Mouse (Mus musculus): Measurements from ENCODE around the gene Nck1. TPM values are rescaled to one million over a fixed set of nuclear protein-coding genes. Genes with fewer than 3 reads are reported as not detected.

Nck1 gene
- total RNA-seq, 2 experiments from 2014 or later = 33.1 to 35.6 TPM

GRCm38 (mm10) chr9:100486431-100486830 lies 59.5 kb downstream of the Nck1 start, which contains the start of gene Il20rb:
TSS of gene Il20rb (minus strand) at chr9:100486788.
- H3K27ac ChIP-seq = no peak within 1 kb of the TSS
- no peak for TF ChIP-seq CTCF (IDR thresholded peaks at IDR 0.05)
- intact Hi-C loops (cut with DNase I) = no loop called here

GRCm38 (mm10) chr9:100483318-100483717 lies 62.6 kb downstream of the Nck1 start:
- no peak for DNase-seq (ENCODE audit: extremely low spot score in 1 of 2, low spot score in 2 of 2)
- intact Hi-C loops (cut with DNase I) = no loop called here
- TF ChIP-seq CTCF (IDR thresholded peaks at IDR 0.05) = no peak
- Histone ChIP-seq H3K4me3 (no peak overlapping the region), H3K27ac (no peak overlapping the region)

More at GRCm38 (mm10) chr9:100486431-100486830, 59.5 kb downstream of the Nck1 start, which contains the start of gene Il20rb:
- no peak within 1 kb of the TSS for H3K4me3 ChIP-seq
- no peak for DNase-seq (ENCODE audit: extremely low spot score in 1 of 2, low spot score in 2 of 2)

GRCm38 (mm10) chr9:100481626-100482025 lies 64.3 kb downstream of the Nck1 start:
- intact Hi-C loops (cut with DNase I) = no loop called here
- H3K27ac ChIP-seq = no peak overlapping the region
- no peak for DNase-seq (ENCODE audit: extremely low spot score in 1 of 2, low spot score in 2 of 2)
- no peak overlapping the region for H3K4me3 ChIP-seq
- TF ChIP-seq CTCF (IDR thresholded peaks at IDR 0.05) = no peak

GRCm38 (mm10) chr9:100474056-100474455 lies 71.9 kb downstream of the Nck1 start:
- DNase-seq (ENCODE audit: extremely low spot score in 1 of 2, low spot score in 2 of 2) = no peak
- Histone ChIP-seq H3K4me3 (no peak overlapping the region), H3K27ac (no peak overlapping the region)
- intact Hi-C loops (cut with DNase I) = no loop called here
- TF ChIP-seq CTCF (IDR thresholded peaks at IDR 0.05) = no peak

GRCm38 (mm10) chr9:100473361-100473760 lies 72.6 kb downstream of the Nck1 start:
- H3K4me3 ChIP-seq = no peak overlapping the region
- intact Hi-C loops (cut with DNase I) = no loop called here
- DNase-seq (ENCODE audit: extremely low spot score in 1 of 2, low spot score in 2 of 2) = no peak
- no peak overlapping the region for H3K27ac ChIP-seq
- no peak for TF ChIP-seq CTCF (IDR thresholded peaks at IDR 0.05)

- TF ChIP-seq CTCF (IDR thresholded peaks at IDR 0.05) = no peak
- no peak for DNase-seq (ENCODE audit: extremely low spot score in 1 of 2, low spot score in 2 of 2)
- Histone ChIP-seq H3K27ac (no peak overlapping the region), H3K4me3 (no peak overlapping the region)
- intact Hi-C loops (cut with DNase I) = no loop called here
Observed at GRCm38 (mm10) chr9:100472931-100473330, 73.0 kb downstream of the Nck1 start.

GRCm38 (mm10) chr9:100471605-100471953 lies 74.4 kb downstream of the Nck1 start:
- intact Hi-C loops (cut with DNase I) = no loop called here
- no peak for DNase-seq (ENCODE audit: extremely low spot score in 1 of 2, low spot score in 2 of 2)
- H3K27ac ChIP-seq = no peak overlapping the region
- TF ChIP-seq CTCF (IDR thresholded peaks at IDR 0.05) = no peak
- H3K4me3 ChIP-seq = no peak overlapping the region

GRCm38 (mm10) chr9:100470936-100471604 lies 74.9 kb downstream of the Nck1 start:
- H3K27ac ChIP-seq = no peak overlapping the region
- intact Hi-C loops (cut with DNase I) = no loop called here
- no peak for DNase-seq (ENCODE audit: extremely low spot score in 1 of 2, low spot score in 2 of 2)

GRCm38 (mm10) chr9:100470228-100470627 lies 75.7 kb downstream of the Nck1 start:
- no peak for TF ChIP-seq CTCF (IDR thresholded peaks at IDR 0.05)

More at GRCm38 (mm10) chr9:100470936-100471604, 74.9 kb downstream of the Nck1 start:
- no peak for TF ChIP-seq CTCF (IDR thresholded peaks at IDR 0.05)
- no peak overlapping the region for H3K4me3 ChIP-seq

GRCm38 (mm10) chr9:100469681-100470080 lies 76.3 kb downstream of the Nck1 start:
- intact Hi-C loops (cut with DNase I) = no loop called here
- DNase-seq (ENCODE audit: extremely low spot score in 1 of 2, low spot score in 2 of 2) = no peak
- Histone ChIP-seq H3K4me3 (no peak overlapping the region), H3K27ac (no peak overlapping the region)
- no peak for TF ChIP-seq CTCF (IDR thresholded peaks at IDR 0.05)

More at GRCm38 (mm10) chr9:100470228-100470627, 75.7 kb downstream of the Nck1 start:
- no peak overlapping the region for H3K4me3 ChIP-seq
- no peak for DNase-seq (ENCODE audit: extremely low spot score in 1 of 2, low spot score in 2 of 2)
- H3K27ac ChIP-seq = no peak overlapping the region
- intact Hi-C loops (cut with DNase I) = no loop called here

GRCm38 (mm10) chr9:100468151-100468550 lies 77.8 kb downstream of the Nck1 start:
- intact Hi-C loops (cut with DNase I) = no loop called here
- Histone ChIP-seq H3K27ac (no peak overlapping the region), H3K4me3 (no peak overlapping the region)
- DNase-seq (ENCODE audit: extremely low spot score in 1 of 2, low spot score in 2 of 2) = no peak
- TF ChIP-seq CTCF (IDR thresholded peaks at IDR 0.05) = no peak

GRCm38 (mm10) chr9:100467653-100468052 lies 78.3 kb downstream of the Nck1 start:
- DNase-seq (ENCODE audit: extremely low spot score in 1 of 2, low spot score in 2 of 2) = no peak
- no peak for TF ChIP-seq CTCF (IDR thresholded peaks at IDR 0.05)
- Histone ChIP-seq H3K4me3 (no peak overlapping the region), H3K27ac (no peak overlapping the region)
- intact Hi-C loops (cut with DNase I) = no loop called here

- no peak overlapping the region for H3K27ac ChIP-seq
- intact Hi-C loops (cut with DNase I) = no loop called here
- DNase-seq (ENCODE audit: extremely low spot score in 1 of 2, low spot score in 2 of 2) = no peak
- H3K4me3 ChIP-seq = no peak overlapping the region
- no peak for TF ChIP-seq CTCF (IDR thresholded peaks at IDR 0.05)
Observed at GRCm38 (mm10) chr9:100466743-100467142, 79.2 kb downstream of the Nck1 start.

Measured in left cerebral cortex, adult 2 months (tissue).